Mouse (Mus musculus): ENCODE results near the gene Smpx. TPM values are rescaled to one million over a fixed set of nuclear protein-coding genes. Genes with fewer than 3 reads are reported as not detected.

Gene Smpx
- polyA plus RNA-seq, 1 experiment, result 0.56 TPM

Other genes with a start within 250 kb of the Smpx start
- 66.2 and 72.0 TPM in 2 replicates for gene Sms, start 206.6 kb upstream of the Smpx start, polyA plus RNA-seq (2012; rRNA removed)
- gene Yy2, start 129.9 kb upstream of the Smpx start, polyA plus RNA-seq (2012; rRNA removed), result 0.14 TPM in 1 of 2 replicates, not detected in the other
- 24.8 and 26.2 TPM in 2 replicates for gene Mbtps2, start 100.2 kb upstream of the Smpx start, polyA plus RNA-seq (2012; rRNA removed)
- gene Klhl34, start 119.5 kb downstream of the Smpx start, polyA plus RNA-seq (2012; rRNA removed), result 0.06 and 0.50 TPM in 2 replicates